Mouse (Mus musculus) lung, postnatal 0 days (tissue): Measurements from ENCODE around the gene Tmprss11d.

ENCODE experiments used
- CTCF ChIP-seq: IDR thresholded peaks from 2 replicates; pipeline ENCODE4 v1.5.1; 2016; ENCODE audit warnings: antibody characterized with exemption, mild to moderate bottlenecking
- EP300 ChIP-seq: IDR thresholded peaks from 2 replicates; pipeline ENCODE4 v1.6.1; 2016; ENCODE audit warnings: antibody characterized with exemption, mild to moderate bottlenecking, control low read depth

- TF ChIP-seq CTCF = no peak
- no peak for TF ChIP-seq EP300
These were observed 69.3 kb downstream of the Tmprss11d start for GRCm38 (mm10) chr5:86303877-86304276.
